Mouse (Mus musculus) heart, postnatal 0 days (tissue): ENCODE measurements around the gene Numa1. TPM values are rescaled to one million over a fixed set of nuclear protein-coding genes. Genes with fewer than 3 reads are reported as not detected.
A peak's percentile ranks its signal among the peaks of the same experiment; 100 is the strongest.
"Not testable (repeated sequence)": the region's sequence is repeated elsewhere in the genome, so short reads cannot be mapped to it uniquely, and the experiment has no call there.

Experiments
- ATAC-seq: fragments of 200-750 bp; cut with Nextera tagmentation; 2 replicates; pipeline ENCODE4 v1.8.0; 2017; ENCODE audit warnings: low read depth, moderate number of reproducible peaks, moderate library complexity; ENCODE audit not compliant: insufficient read depth
- DNase-seq: peaks from one replicate; pipeline ENCODE4 v3.0.0-alpha.2; 2016; ENCODE audit warnings: low spot score
- H3K27ac ChIP-seq: fragments of 300-500 bp; sonication (generic); 2 replicates; pipeline ENCODE4 v1.5.1; 2014; ENCODE audit warnings: low read depth, mild to moderate bottlenecking
- H3K27me3 ChIP-seq: fragments of 300-500 bp; sonication (generic); 2 replicates; pipeline ENCODE4 v1.6.1; 2014; ENCODE audit warnings: low read length, mixed read lengths; ENCODE audit not compliant: control insufficient read depth, insufficient read depth
- H3K36me3 ChIP-seq: fragments of 300-500 bp; sonication (generic); replicated peaks from 2 replicates; pipeline ENCODE4 v1.6.1; 2014; ENCODE audit warnings: low read length, mixed read lengths; ENCODE audit not compliant: control insufficient read depth, insufficient read depth
- H3K4me1 ChIP-seq: fragments of 300-500 bp; sonication (generic); 2 replicates; pipeline ENCODE4 v1.6.1; 2014; ENCODE audit warnings: antibody characterized with exemption; ENCODE audit not compliant: control insufficient read depth, insufficient read depth
- H3K4me2 ChIP-seq: fragments of 300-500 bp; sonication (generic); 2 replicates; pipeline ENCODE4 v1.6.1; 2014; ENCODE audit warnings: low read depth, mild to moderate bottlenecking, low read length, moderate library complexity
- H3K4me3 ChIP-seq: fragments of 300-500 bp; sonication (generic); 2 replicates; pipeline ENCODE4 v1.5.1; 2014; ENCODE audit warnings: low read depth, low read length
- H3K9ac ChIP-seq: fragments of 300-500 bp; sonication (generic); replicated peaks from 2 replicates; pipeline ENCODE4 v1.6.1; 2014; ENCODE audit warnings: low read depth, low read length, mixed read lengths
- H3K9me3 ChIP-seq: fragments of 300-500 bp; sonication (generic); replicated peaks from 2 replicates; pipeline ENCODE4 v1.6.1; 2016; ENCODE audit warnings: low read length; ENCODE audit not compliant: control insufficient read depth
- CTCF ChIP-seq: IDR thresholded peaks from 2 replicates; pipeline ENCODE4 v1.5.1; 2016; ENCODE audit warnings: antibody characterized with exemption, control low read depth, low read depth
- EP300 ChIP-seq: IDR thresholded peaks from 2 replicates; pipeline ENCODE4 v1.6.1; 2016; ENCODE audit warnings: antibody characterized with exemption, low read depth
- WGBS: fragments of 180-500 bp; shearing (Covaris S2); extraction: QIAGEN DNeasy Blood & Tissue Kit; methylation state at CpG from one replicate; pipeline ENCODE4 v1.1.7; 2014; 5-methylcytosine and 5-hydroxymethylcytosine counted together
- polyA plus RNA-seq: library from polyadenylated mRNA; unstranded; fragments of >200 nt; fragmentation: Nextera tagmentation; extraction: Ambion mirVana; gene quantifications from 2 replicates; pipeline ENCODE4 v1.2.1, GENCODE M21; 2015
- total RNA-seq: library from RNA; depleted of rRNA; stranded (reverse); fragments of >200 nt; gene quantifications from 2 replicates; pipeline ENCODE4 v1.2.3, GENCODE M21; 2014; ENCODE audit warnings: low replicate concordance

Numa1 gene
- total and polyA plus RNA-seq, 2 experiments from 2014 or later: 23.4 to 75.3 TPM

- Histone ChIP-seq H3K36me3 (peaks cover 51% of the 10 kb centered on the region), H3K4me3 (no peak overlapping the region), H3K4me2 (no peak overlapping the region), H3K4me1 (no peaks in the 10 kb centered on the region), H3K9ac (no peak overlapping the region), H3K27me3 (no peaks in the 10 kb centered on the region), H3K27ac (no peak overlapping the region), H3K9me3 (no peaks in the 10 kb centered on the region)
- ATAC-seq (no peak), DNase-seq (no peak)
- TF ChIP-seq EP300 (no peak), CTCF (no peak)
- WGBS: 78% methylated on average over 2 of the region's 2 CpGs
These were observed 91.5 kb downstream of the Numa1 start for GRCm38 (mm10) chr7:102025187-102026119.

GRCm38 (mm10) chr7:102034904-102035303, 101.0 kb downstream of the Numa1 start:
- no peak overlapping the region for H3K9ac ChIP-seq
- DNase-seq: no peak
- peaks cover 84% of the 10 kb centered on the region for H3K36me3 ChIP-seq
- H3K27ac ChIP-seq: no peak overlapping the region
- no peaks in the 10 kb centered on the region for H3K27me3 ChIP-seq
- TF ChIP-seq CTCF (peak; percentile 30), EP300 (no peak)
- no peaks in the 10 kb centered on the region for H3K9me3 ChIP-seq
- H3K4me3 ChIP-seq: no peak overlapping the region
- no peak overlapping the region for H3K4me2 ChIP-seq
- ATAC-seq: no peak
- no peaks in the 10 kb centered on the region for H3K4me1 ChIP-seq
- WGBS: 94% methylated on average over 1 of the region's 1 CpGs

- WGBS: 62% methylated on average over 2 of the region's 2 CpGs
These were observed 101.6 kb downstream of the Numa1 start for GRCm38 (mm10) chr7:102035534-102035933.

GRCm38 (mm10) chr7:102037318-102037717, 103.4 kb downstream of the Numa1 start:
- whole genome bisulfite sequencing: 89% methylated on average over 3 of the region's 3 CpGs
- no peak for TF ChIP-seq CTCF
- no peak for TF ChIP-seq EP300
- peaks cover 77% of the 10 kb centered on the region for H3K36me3 ChIP-seq

More at GRCm38 (mm10) chr7:102035534-102035933, 101.6 kb downstream of the Numa1 start:
- Histone ChIP-seq H3K4me1 (no peaks in the 10 kb centered on the region), H3K9me3 (no peaks in the 10 kb centered on the region), H3K27ac (no peak overlapping the region), H3K4me2 (no peak overlapping the region), H3K9ac (no peak overlapping the region), H3K27me3 (no peaks in the 10 kb centered on the region), H3K4me3 (no peak overlapping the region), H3K36me3 (peaks cover 85% of the 10 kb centered on the region)
- DNase-seq (no peak), ATAC-seq (no peak)
- TF ChIP-seq EP300 (no peak), CTCF (no peak)

GRCm38 (mm10) chr7:102042314-102042713, 108.4 kb downstream of the Numa1 start:
- 66% methylated on average over 2 of the region's 2 CpGs for WGBS
- no peak overlapping the region for H3K27ac ChIP-seq
- DNase-seq: no peak
- TF ChIP-seq EP300 (no peak), CTCF (no peak)
- H3K9ac ChIP-seq: no peak overlapping the region
- H3K36me3 ChIP-seq: peaks cover 39% of the 10 kb centered on the region
- no peak overlapping the region for H3K4me2 ChIP-seq
- H3K4me1 ChIP-seq: no peaks in the 10 kb centered on the region
- ATAC-seq: no peak
- no peaks in the 10 kb centered on the region for H3K27me3 ChIP-seq
- no peaks in the 10 kb centered on the region for H3K9me3 ChIP-seq
- no peak overlapping the region for H3K4me3 ChIP-seq

More at GRCm38 (mm10) chr7:102037318-102037717, 103.4 kb downstream of the Numa1 start:
- H3K27ac ChIP-seq: no peak overlapping the region
- no peak for ATAC-seq
- no peaks in the 10 kb centered on the region for H3K27me3 ChIP-seq
- no peak overlapping the region for H3K4me3 ChIP-seq
- DNase-seq: no peak
- no peaks in the 10 kb centered on the region for H3K4me1 ChIP-seq
- no peaks in the 10 kb centered on the region for H3K9me3 ChIP-seq
- no peak overlapping the region for H3K4me2 ChIP-seq
- no peak overlapping the region for H3K9ac ChIP-seq

GRCm38 (mm10) chr7:102048524-102048923, 114.6 kb downstream of the Numa1 start:
- not testable (repeated sequence) for H3K27me3 ChIP-seq, ATAC-seq, DNase-seq

More at GRCm38 (mm10) chr7:102048524-102048923, 114.6 kb downstream of the Numa1 start:
- not testable (repeated sequence) for H3K9me3 ChIP-seq, H3K36me3 ChIP-seq, H3K4me2 ChIP-seq, H3K4me3 ChIP-seq, H3K9ac ChIP-seq, H3K27ac ChIP-seq, H3K4me1 ChIP-seq
- peak; percentile 28 for TF ChIP-seq CTCF
